Mouse (Mus musculus) lung, postnatal 10 days (tissue): ENCODE measurements at regions not wholly inside any gene's neighbourhood (a gene's known extent, or its start where the extent isn't known, plus 50 kb on each side); places are given as distances from the start of the nearest gene placed in this dataset.

Experiments
- DNase-seq: peaks from one replicate; pipeline ENCODE4 v3.0.0; 2021

- no peak for DNase-seq
These were observed 120.6 kb downstream of the Dact1 start for GRCm38 (mm10) chr12:71430331-71430730.

DNA sequence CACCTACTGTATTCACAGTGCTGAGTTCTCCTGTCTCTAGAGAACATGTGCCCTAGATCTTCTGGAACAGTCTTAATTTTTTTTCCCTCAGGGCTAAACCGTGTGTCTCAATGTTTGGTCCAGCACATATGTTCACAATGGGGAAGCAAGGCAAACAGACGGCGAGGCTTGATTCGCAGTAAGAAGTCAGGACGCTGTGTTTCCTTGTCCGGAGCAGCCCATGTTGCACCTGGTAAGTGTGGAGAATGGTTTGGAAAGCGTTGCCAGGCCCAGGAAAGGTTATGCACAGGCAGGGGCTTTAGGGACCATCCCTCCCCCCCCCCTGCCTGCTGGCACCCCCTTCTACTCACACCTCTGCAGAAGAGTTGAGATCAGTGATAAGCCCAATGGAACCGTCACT is 121.4 kb downstream of the Dact1 start:
- DNase-seq = no peak

- DNase-seq = no peak
These were observed 124.0 kb downstream of the Dact1 start for GRCm38 (mm10) chr12:71433549-71434200.

GRCm38 (mm10) chr12:71438254-71438653 is 128.6 kb downstream of the Dact1 start:
- DNase-seq = peak; percentile 81

DNA sequence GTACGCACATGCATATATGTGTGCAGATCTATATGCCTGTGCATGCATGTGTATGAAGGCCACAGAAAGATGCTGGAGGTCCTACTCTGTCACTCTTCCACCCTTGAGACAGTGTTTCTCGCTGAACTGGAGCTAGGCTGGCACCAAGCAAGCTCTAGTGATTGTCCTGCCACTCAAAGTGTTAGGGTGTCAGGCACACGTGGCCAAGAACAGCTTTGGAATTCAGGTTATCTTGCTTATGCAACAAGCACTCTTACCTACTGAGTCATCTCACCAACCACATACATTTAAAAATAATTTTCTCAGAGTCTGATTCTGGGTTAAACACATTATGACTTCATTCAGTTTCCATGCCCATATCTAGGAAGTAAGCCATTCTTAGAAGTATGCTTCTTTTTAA is 131.2 kb downstream of the Dact1 start:
- DNase-seq = no peak

DNA sequence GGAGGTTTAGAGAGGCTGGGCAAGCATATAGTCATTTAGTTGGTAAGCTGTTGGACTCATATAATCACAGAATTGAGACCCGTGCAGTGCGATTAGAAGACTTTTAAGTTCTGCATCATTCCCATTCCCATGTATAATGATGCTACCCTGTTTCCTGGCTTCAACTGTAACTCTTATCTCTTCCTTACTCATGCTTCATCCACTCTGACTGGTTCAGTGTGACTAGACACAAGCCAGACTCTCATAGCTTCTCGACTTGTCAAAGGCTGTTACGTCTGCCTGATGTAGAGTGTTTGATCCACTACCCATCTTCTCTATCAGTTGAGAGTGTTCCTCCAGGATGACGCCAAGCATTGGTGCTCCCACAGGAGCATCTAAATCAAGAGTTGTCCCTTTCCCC is 131.6 kb downstream of the Dact1 start:
- DNase-seq = no peak

DNA sequence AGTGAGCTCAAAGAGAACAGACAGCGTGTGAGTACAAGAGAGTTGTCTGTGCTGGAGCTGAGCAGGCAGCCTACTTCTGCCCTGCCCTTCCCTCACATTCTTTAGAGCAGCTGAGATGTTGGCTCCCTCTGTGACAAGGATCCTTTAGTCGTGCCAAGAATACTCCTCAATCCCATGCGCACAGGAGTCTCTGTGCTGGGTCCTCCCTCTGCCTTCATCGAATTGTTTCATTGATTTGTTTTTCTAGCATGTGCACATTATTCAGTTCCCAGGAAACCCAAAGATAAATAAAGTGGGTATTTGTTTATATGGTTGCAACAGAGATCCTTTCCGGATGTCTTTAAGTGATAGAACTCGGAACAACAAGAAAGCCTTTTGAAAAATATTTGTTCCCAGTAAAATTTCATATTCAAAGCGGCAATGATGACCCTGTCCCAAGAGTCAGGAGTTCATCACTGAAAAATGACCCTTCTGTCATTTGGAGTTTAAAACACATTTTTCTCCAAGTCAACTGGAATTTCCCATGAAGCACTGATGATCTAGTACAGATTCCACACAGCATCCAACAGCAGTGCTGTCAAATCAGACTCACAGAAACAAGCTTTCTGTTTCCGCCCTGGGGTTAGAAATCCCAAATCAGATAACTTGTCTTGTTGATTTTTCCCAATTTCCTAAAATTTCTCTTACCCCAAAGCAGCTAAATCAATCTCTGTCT is 136.7 kb downstream of the Dact1 start:
- peak; percentile 61 for DNase-seq

DNA sequence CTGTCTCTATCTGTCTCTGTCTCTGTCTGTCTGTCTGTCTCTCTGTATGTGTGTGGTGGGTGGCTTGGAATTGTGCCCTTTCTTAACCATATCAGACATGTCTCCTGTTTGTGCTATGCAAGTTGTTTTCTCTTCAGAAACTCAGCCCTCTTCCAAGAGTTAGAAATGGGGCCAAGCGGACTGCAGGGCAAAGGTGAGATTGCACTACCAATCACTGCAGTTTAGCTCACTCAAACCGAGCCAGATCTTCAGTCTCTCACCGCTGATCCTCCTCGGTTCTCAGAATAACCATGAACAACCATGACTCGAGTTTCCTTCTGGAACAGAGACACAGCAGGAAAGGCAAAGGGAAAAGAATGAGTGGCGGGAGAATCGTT is 137.2 kb downstream of the Dact1 start:
- peak; percentile 38 for DNase-seq

DNA sequence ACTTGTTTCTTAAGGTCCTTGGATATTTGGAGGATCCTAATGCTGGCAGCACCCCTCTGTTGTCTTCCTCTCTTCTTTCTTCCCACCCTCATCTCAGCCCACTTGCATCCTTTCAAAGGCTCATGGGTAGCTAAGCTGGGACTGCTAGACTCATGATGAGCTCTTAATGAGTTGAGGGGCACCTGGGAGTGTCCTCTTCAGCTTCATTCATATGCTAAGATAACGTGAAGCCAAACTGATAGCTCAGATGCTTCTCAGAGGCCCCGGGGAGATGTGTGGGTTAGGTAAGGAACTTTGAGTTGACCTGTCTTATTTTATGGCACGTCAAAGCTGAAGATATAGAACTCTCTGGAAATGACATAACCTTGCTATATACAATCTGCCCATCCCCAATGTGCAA is 139.3 kb downstream of the Dact1 start:
- no peak for DNase-seq

DNA sequence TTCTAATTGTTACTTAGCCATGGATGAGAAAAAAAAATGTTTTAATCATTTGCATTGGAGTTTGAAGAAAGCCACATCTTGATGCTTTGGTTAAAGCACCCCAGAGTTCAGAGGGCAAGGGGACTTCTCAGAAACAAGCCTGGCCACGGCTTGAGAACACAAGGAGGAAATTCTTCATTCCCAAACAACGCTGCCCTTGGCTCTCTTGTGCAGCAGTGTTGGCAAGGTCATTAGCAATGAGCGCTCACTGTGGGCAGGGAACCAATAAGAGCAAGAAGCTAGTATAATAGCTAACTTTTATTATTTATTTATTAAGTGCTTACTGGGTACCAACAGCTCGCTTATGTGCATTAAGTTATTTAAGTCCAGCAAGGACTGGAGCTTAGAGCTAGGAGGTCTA is 140.4 kb downstream of the Dact1 start:
- DNase-seq = peak; percentile 48

DNA sequence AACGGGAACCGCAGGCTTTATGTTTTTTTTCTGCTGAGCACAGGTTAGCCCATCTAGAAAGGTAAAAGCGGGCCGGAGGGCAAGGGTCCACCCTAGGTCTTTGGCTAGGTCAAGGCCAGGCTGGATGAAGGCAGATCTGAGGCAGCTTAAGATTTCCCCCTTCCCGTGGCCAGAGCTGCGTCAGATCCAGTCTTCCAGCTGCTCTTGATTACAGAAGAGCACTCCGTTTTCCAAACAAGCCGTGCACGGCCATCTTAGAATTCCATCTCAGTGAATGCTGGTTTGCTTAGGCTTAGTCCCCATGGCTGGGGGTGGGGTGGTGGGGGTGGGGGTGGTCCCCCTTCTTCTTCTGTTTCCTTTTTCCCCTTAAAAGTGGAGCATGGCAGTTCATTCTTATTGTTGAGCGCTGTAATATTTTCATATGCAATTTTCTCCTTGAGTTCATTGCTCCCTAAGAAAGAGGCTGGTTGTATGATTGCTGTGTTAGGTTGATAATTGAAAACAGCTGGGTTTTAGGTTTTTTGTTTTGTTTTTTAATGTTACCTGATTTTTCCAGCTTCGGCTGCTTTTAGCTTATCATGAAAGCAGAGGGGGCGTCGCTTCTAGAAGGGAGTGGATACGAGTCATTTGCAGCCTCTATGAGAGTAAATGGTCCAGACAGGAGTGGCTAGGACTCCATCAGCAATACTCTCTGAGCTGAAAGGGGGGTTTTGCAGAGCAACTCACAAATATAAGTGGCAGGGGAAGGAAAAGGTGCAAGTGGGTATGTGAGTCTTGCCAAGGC is 141.2 kb downstream of the Dact1 start:
- peak; percentile 33 for DNase-seq

DNA sequence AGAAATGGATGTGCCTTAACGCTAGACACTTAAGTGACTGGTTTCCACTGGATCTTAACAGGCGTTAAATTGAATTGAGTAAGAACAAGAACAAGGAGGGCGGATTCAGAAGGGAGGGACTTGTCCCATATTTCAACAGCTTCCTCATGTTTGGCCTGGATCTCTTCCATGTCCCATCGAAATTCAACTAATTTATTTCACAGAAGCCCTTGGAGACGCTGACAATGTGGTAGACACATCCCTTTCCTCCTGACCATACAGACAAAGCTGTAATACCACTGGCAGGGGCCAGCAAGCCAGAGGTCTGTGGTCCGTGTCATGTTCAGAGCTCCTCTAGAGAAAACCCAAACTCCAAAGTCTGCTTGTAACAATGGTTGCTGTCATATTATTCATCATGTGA is 147.2 kb downstream of the Dact1 start:
- no peak for DNase-seq

DNA sequence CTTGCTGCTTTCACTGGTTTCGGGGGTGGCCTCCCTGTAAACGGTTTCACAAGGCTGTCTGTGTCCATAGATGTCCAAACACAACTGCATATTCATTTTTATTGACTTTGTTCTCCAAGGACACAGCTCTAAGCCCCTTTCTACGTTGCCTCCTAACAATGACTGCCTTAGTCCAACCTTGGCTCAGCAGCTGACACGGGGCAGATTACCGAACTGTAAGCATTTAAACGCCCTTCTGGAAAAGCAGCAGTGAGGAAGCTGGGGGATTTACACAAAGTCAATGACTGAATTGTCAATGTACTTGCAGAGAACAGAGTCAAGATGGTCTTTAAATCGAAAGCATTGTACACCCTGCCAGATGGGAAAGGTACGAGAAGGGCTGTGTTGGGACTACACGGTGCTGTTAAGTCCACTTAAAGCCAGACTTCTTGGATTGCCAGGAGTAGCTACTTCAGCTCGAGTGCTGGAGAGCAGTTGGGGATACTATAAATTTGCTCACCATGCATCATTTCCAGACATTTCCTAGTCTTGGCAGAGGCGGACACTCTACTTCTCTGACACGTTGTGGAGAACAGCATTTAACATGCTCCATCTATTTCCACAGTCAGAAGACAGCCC is 149.0 kb downstream of the Dact1 start:
- DNase-seq = no peak

DNA sequence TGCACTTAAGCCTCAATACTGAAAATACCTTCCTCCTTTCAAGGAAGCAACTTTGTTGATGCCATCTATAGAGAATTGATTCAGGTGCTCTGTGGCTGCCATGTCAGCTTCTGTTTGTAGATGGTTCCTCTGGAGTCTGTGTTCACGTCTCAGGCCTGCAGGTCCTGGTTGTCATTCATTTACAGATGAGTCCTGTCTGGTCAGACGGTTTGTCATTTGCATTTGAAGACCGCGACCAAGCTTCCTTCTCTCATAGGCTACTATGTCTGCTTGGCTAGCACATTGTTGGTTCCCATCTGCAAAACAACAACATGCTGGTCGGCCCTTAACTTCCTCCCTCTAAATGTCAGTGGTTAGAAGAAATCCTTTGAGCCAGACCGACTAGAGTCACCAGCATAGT is 151.0 kb downstream of the Dact1 start:
- DNase-seq = no peak

GRCm38 (mm10) chr12:71467820-71468219 is 158.1 kb downstream of the Dact1 start:
- peak; percentile 42 for DNase-seq

DNA sequence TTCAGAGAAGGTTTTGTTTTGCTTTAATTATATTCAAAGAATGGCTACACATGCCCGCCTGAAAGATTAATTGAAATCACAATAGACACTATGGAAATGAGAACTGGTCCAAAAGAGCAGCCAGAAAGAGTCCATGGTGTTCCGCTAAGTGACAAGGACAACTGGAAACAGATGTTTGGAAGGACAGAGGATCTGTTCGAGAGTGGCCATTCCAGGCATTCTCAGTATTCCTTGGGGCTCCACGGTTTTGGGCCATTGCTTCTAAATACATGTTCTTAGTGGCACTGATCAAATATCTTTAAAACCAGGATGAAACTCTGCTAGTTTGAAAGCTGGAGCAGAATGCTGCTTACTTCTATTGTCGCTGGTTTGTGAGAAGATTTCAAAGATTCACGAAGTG is 158.6 kb downstream of the Dact1 start:
- DNase-seq = no peak

DNA sequence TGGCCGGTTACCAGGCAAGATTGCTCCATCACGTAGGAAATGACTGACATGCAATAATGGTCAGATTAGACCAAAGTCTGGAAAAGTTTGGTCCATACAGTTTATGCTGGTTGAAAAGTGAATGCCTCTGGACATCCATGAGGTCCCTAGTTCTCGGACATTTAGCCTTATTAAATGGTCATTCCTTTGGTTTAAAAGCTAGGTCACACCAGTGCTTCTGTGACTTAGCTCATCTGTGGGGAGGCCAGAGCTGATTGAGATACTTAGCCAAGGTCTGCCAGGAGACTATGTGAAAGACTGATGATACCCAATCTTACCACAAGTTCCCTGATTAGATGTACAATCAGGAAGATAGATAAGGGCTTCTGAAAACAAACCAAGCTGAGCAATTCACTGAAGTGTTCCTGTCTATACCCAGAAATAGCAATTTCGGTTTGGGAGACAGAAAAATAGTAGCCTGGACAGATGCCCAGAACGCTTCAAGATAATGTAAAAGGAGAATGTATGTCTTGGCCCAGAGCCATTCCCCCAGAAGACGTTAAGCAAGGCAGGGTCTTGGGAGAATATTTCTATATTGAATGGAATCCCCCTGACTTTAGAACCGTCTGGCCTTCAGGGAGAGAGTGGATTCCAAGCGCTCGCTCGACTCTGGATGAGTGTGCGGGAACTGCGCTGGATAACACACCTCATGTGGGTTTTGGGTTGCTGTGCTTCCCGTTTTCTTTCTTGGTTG is 161.5 kb downstream of the Dact1 start:
- DNase-seq = no peak

- no peak for DNase-seq
These were observed 162.0 kb downstream of the Dact1 start for GRCm38 (mm10) chr12:71471720-71472119.

GRCm38 (mm10) chr12:71476238-71476637 is 166.6 kb downstream of the Dact1 start:
- no peak for DNase-seq

- DNase-seq = no peak
These were observed 168.0 kb downstream of the Dact1 start for GRCm38 (mm10) chr12:71477691-71478090.

- peak; percentile 18 for DNase-seq
These were observed 171.7 kb downstream of the Dact1 start for GRCm38 (mm10) chr12:71481371-71481770.

GRCm38 (mm10) chr12:71481899-71482593 is 172.4 kb downstream of the Dact1 start:
- DNase-seq = no peak
